Mouse (Mus musculus): ENCODE data around the gene Sorcs3.

Gene Sorcs3

GRCm38 (mm10) chr19:48368056-48368455 lies 162.2 kb downstream of the Sorcs3 start:
- DNase-seq (ENCODE audit: extremely low read depth, insufficient read length, low spot score) = no peak

GRCm38 (mm10) chr19:48371787-48372186 lies 166.0 kb downstream of the Sorcs3 start:
- DNase-seq (ENCODE audit: extremely low read depth, insufficient read length, low spot score) = no peak

- no peak for DNase-seq (ENCODE audit: extremely low read depth, insufficient read length, low spot score)
Measured at GRCm38 (mm10) chr19:48378006-48378540, 172.2 kb downstream of the Sorcs3 start.

GRCm38 (mm10) chr19:48391551-48391950 lies 185.7 kb downstream of the Sorcs3 start:
- DNase-seq (ENCODE audit: extremely low read depth, insufficient read length, low spot score) = no peak

GRCm38 (mm10) chr19:48404774-48405495 lies 199.1 kb downstream of the Sorcs3 start:
- no peak for DNase-seq (ENCODE audit: extremely low read depth, insufficient read length, low spot score)

- no peak for DNase-seq (ENCODE audit: extremely low read depth, insufficient read length, low spot score)
Measured at GRCm38 (mm10) chr19:48408221-48408620, 202.4 kb downstream of the Sorcs3 start.

GRCm38 (mm10) chr19:48411332-48411731 lies 205.5 kb downstream of the Sorcs3 start:
- DNase-seq (ENCODE audit: extremely low read depth, insufficient read length, low spot score) = no peak

- no peak for DNase-seq (ENCODE audit: extremely low read depth, insufficient read length, low spot score)
Measured at GRCm38 (mm10) chr19:48413836-48414235, 208.0 kb downstream of the Sorcs3 start.

- DNase-seq (ENCODE audit: extremely low read depth, insufficient read length, low spot score) = no peak
Measured at GRCm38 (mm10) chr19:48418356-48418755, 212.5 kb downstream of the Sorcs3 start.

GRCm38 (mm10) chr19:48429263-48429662 lies 223.4 kb downstream of the Sorcs3 start:
- no peak for DNase-seq (ENCODE audit: extremely low read depth, insufficient read length, low spot score)

- no peak for DNase-seq (ENCODE audit: extremely low read depth, insufficient read length, low spot score)
Measured at GRCm38 (mm10) chr19:48429755-48430154, 223.9 kb downstream of the Sorcs3 start.

- no peak for DNase-seq (ENCODE audit: extremely low read depth, insufficient read length, low spot score)
Measured at GRCm38 (mm10) chr19:48430328-48430727, 224.5 kb downstream of the Sorcs3 start.

- DNase-seq (ENCODE audit: extremely low read depth, insufficient read length, low spot score) = no peak
Measured at GRCm38 (mm10) chr19:48438450-48438849, 232.6 kb downstream of the Sorcs3 start.

- DNase-seq (ENCODE audit: extremely low read depth, insufficient read length, low spot score) = no peak
Measured at GRCm38 (mm10) chr19:48461141-48461540, 255.3 kb downstream of the Sorcs3 start.

GRCm38 (mm10) chr19:48462426-48462825 lies 256.6 kb downstream of the Sorcs3 start:
- DNase-seq (ENCODE audit: extremely low read depth, insufficient read length, low spot score) = no peak

GRCm38 (mm10) chr19:48463494-48463893 lies 257.7 kb downstream of the Sorcs3 start:
- DNase-seq (ENCODE audit: extremely low read depth, insufficient read length, low spot score) = no peak

- no peak for DNase-seq (ENCODE audit: extremely low read depth, insufficient read length, low spot score)
Measured at GRCm38 (mm10) chr19:48467471-48467870, 261.6 kb downstream of the Sorcs3 start.

- no peak for DNase-seq (ENCODE audit: extremely low read depth, insufficient read length, low spot score)
Measured at GRCm38 (mm10) chr19:48469791-48470410, 264.1 kb downstream of the Sorcs3 start.

GRCm38 (mm10) chr19:48471927-48472326 lies 266.1 kb downstream of the Sorcs3 start:
- DNase-seq (ENCODE audit: extremely low read depth, insufficient read length, low spot score) = no peak

- no peak for DNase-seq (ENCODE audit: extremely low read depth, insufficient read length, low spot score)
Measured at GRCm38 (mm10) chr19:48475784-48476410, 270.1 kb downstream of the Sorcs3 start.

- no peak for DNase-seq (ENCODE audit: extremely low read depth, insufficient read length, low spot score)
Measured at GRCm38 (mm10) chr19:48478864-48479263, 273.0 kb downstream of the Sorcs3 start.

GRCm38 (mm10) chr19:48482946-48483345 lies 277.1 kb downstream of the Sorcs3 start:
- no peak for DNase-seq (ENCODE audit: extremely low read depth, insufficient read length, low spot score)

Measured in 3134 (cell line).